Mouse (Mus musculus): Measurements from ENCODE around the gene Cep128. TPM values are rescaled to one million over a fixed set of nuclear protein-coding genes. Genes with fewer than 3 reads are reported as not detected.

Cep128 gene
- total RNA-seq, 2 experiments from 2014 or later: 6.9 to 7.7 TPM

DNA sequence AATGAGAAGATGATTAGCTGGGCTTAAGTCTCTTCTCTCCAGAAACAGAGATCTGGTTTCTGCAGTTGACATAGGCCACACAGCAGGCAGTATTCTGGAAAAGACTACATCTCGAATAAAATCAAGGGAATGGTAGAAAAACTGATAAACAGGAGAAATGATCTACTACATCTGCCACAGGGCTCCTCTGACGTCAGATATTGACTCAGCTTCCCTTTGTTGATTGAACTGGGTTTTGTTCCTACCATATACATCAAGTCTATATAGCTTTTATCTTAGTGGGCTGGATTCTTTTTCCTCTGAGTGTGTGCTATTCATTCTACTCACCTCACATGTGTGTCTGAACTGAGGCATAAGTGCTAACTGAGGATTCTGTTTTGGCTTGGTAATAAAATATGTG, 200.3 kb downstream of the Cep128 start:
- no peak for DNase-seq (ENCODE audit: low spot score in 2 of 2)

GRCm38 (mm10) chr12:91183304-91183855, 200.8 kb downstream of the Cep128 start:
- no peak for DNase-seq (ENCODE audit: low spot score in 2 of 2)

GRCm38 (mm10) chr12:91176808-91177526, 207.2 kb downstream of the Cep128 start:
- DNase-seq (ENCODE audit: low spot score in 2 of 2): no peak

- no peak for DNase-seq (ENCODE audit: low spot score in 2 of 2)
Measured at GRCm38 (mm10) chr12:91171613-91172012, 212.6 kb downstream of the Cep128 start.

GRCm38 (mm10) chr12:91161015-91161730, 223.0 kb downstream of the Cep128 start:
- no peak for DNase-seq (ENCODE audit: low spot score in 2 of 2)

DNA sequence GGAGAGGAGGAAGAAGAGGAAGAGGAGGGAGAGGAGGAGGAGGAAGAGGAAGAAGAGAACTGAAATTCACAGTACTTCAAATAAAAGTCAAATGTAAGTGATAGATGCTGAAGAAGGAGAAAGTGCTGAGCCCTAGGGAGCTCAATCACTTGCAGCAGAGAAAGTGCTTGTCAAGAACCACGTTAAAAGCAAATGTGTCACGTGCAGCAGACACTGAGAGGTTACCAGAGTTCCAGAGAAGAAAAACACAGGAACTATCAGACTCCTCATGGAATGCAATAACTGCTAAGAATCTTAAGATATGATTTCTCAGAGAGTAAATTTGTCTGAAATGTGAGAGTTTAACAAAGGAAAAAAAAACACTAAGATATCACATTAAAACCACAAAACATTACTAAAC, 225.7 kb downstream of the Cep128 start:
- no peak for DNase-seq (ENCODE audit: low spot score in 2 of 2)

DNA sequence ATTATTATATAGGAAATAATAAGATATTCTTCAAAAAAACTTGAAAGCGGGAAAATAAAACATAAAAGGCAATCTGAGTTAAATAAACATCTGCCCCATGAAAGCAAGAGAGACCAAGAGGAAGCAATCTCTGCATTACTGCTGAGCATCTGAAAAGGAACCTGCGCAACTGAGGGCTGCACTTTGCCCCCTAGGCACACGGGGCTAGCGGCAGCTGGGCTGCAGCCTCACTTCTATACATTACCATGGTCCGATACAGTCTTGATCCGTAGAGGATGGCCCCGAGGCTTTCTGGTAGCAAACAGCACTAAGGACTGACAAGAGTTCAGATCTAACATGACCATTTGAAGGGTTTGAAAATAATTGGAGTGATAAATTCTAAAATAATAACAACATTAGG, 230.2 kb downstream of the Cep128 start:
- DNase-seq (ENCODE audit: low spot score in 2 of 2): no peak

GRCm38 (mm10) chr12:91149152-91149551, 235.1 kb downstream of the Cep128 start:
- no peak for DNase-seq (ENCODE audit: low spot score in 2 of 2)

- DNase-seq (ENCODE audit: low spot score in 2 of 2): no peak
Measured at GRCm38 (mm10) chr12:91134740-91135517, 249.3 kb downstream of the Cep128 start.

DNA sequence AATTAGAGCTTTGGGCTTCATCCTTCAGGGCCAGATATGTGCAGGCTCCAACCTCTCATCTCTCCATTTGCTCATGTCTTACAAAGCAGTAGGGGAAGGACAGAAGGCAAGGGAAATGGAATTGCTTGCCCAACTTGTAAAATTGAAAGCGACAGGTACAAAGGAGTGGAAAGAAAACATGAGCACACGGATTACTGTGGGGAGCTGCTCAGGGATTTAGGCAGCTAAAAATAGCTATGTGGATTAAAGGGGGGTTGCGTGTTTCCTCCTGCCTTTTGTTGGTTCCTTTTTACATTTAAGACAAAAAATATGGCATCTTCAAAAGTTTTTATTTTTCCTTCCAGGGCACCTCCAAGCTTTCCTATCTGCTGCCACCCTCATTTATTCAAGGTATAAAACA, 269.2 kb downstream of the Cep128 start:
- DNase-seq (ENCODE audit: low spot score in 2 of 2): no peak

GRCm38 (mm10) chr12:91103316-91103715, 280.9 kb downstream of the Cep128 start:
- DNase-seq (ENCODE audit: low spot score in 2 of 2): no peak

DNA sequence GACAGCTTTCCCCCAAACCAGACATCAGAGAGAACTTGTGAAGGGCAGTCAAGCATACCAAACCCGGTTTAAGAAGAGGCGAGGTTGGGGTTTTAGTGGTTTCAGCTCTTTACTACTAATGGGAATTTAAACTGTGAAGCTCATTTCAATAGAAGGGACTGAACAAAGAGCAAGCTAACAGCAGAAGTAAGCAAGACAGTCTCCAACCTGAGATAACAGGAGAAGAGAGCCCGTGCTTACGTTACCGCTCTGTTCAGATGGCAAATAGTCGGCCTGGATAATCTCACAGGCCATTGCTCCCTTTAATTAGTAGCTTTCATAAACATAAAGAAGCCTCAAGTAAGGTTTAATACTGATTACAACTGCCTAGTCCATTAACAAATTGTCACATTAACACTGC, 286.3 kb downstream of the Cep128 start:
- DNase-seq (ENCODE audit: low spot score in 2 of 2): no peak

DNA sequence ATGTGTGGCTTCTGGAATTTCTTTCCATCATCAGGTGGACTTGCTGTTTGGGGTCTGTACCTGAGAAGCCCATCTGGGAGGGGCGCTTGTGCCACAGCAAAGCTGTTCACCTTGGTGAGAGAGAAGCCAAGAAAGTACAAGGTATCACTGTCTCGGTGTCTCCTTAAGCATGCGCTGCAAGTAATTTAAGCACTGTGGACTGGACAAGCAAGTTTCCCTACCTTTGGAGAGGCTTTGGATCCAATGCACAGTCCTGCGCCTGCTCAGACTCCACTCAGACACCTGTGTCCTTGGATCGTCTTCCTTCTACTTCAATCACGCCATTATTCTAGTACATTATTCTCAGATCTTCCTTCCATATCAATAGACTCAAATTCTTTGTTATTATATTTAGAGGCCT, 288.0 kb downstream of the Cep128 start:
- DNase-seq (ENCODE audit: low spot score in 2 of 2): no peak

GRCm38 (mm10) chr12:91088271-91088670, 295.9 kb downstream of the Cep128 start:
- DNase-seq (ENCODE audit: low spot score in 2 of 2): no peak

GRCm38 (mm10) chr12:91085967-91086366, 298.2 kb downstream of the Cep128 start:
- no peak for DNase-seq (ENCODE audit: low spot score in 2 of 2)

DNA sequence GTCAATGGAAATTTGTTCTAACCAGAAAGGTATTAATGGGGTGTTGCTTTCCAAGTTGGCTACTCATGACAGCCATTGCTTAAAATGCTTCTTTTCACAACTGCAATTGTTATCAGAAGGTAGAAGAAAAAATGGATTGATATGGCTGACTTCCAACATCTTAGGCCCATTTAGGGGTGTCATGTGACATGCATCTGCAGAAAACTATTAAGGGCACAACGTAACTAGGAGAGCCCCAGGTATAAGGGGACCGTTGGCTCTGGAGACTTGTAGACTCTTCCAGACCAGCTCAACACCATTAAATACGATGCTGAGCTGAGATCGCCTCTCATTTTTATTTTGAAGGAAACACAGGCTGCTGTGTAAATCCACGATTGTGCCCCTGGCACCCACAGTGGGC, 308.6 kb downstream of the Cep128 start:
- no peak for DNase-seq (ENCODE audit: low spot score in 2 of 2)

DNA sequence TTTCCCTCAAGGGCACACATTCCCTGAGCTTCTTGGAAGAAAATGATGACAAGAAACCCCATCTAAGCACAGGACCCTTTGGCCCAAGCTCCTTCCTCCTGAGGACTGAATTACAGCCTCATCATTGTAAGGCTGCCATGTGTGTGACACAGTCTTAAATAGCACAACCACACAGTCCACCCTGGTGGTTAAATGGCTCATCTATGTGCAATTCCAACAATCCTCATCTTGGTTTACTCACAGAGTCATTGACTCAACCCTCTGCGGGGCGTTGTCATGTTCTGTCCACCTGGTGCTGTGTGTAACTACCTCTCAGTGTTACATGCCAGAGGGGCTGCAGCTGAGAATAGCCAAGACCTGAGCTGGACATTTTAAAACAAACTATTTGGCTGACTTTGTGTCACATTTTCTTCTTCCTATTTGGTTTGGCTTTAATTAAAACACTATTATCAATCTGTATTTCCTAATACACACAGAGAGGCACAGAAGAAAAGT, 313.6 kb downstream of the Cep128 start:
- no peak for DNase-seq (ENCODE audit: low spot score in 2 of 2)

DNA sequence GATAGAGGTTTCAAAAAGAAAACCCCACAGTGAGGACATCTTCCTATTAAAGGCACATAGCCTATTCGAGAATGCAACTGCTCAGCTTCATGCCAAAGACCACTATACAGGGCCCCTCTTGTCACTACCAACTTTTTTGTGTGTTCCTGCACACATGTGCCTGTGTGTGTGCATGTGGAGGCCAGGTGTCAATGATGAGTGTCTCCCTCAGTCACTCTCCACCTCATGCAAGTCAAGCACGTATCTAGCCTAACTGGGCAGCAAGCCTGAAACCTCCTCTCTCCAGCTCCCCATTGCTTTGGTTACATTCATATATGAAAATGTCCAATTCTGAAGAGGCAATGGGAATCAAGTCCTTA, 317.1 kb downstream of the Cep128 start:
- no peak for DNase-seq (ENCODE audit: low spot score in 2 of 2)

- no peak for DNase-seq (ENCODE audit: low spot score in 2 of 2)
Measured at GRCm38 (mm10) chr12:91066286-91067082, 317.7 kb downstream of the Cep128 start.

DNA sequence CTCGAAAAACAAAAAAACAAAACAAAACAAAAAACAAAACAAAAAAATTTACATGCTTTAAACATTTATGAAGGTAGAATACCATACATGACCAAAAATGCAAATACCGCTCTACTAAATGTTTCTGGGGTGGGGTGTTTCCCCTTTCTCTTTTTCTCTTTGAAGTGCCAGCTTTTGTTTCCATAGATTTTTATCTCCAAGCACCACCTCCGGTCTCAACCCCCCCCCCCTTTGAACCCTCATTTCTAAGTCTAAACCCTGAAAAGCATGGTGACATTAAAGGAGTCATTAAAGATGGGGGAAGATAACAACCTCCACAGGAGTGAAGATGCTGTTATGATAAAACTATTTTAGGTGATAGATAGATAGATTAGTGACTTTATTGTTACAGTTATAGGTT, 318.8 kb downstream of the Cep128 start:
- no peak for DNase-seq (ENCODE audit: low spot score in 2 of 2)
